Mouse (Mus musculus) limb, embryonic 11.5 days (tissue): ENCODE data around the gene Bnipl. TPM values are rescaled to one million over a fixed set of nuclear protein-coding genes. Genes with fewer than 3 reads are reported as not detected.

Experiments
- ATAC-seq: fragments of 200-750 bp; cut with Nextera tagmentation; 2 replicates; pipeline ENCODE4 v1.8.0; 2017; ENCODE audit warnings: low read depth; ENCODE audit not compliant: insufficient number of reproducible peaks, low FRiP score, low TSS enrichment
- DNase-seq: peaks from one replicate; pipeline ENCODE4 v3.0.0-alpha.2; 2015; ENCODE audit warnings: low spot score
- H3K27ac ChIP-seq: fragments of 300-500 bp; sonication (generic); replicated peaks from 2 replicates; pipeline ENCODE4 v1.5.1; 2014; ENCODE audit warnings: low read depth, mild to moderate bottlenecking, low read length
- H3K27me3 ChIP-seq: fragments of 300-500 bp; sonication (generic); 2 replicates; pipeline ENCODE4 v1.6.1; 2014; ENCODE audit warnings: mild to moderate bottlenecking, low read length, mixed read lengths; ENCODE audit not compliant: control insufficient read depth, insufficient read depth
- H3K36me3 ChIP-seq: fragments of 300-500 bp; sonication (generic); 2 replicates; pipeline ENCODE4 v1.6.1; 2014; ENCODE audit warnings: mild to moderate bottlenecking, low read length, moderate library complexity, mixed read lengths; ENCODE audit not compliant: control insufficient read depth, insufficient read depth
- H3K4me1 ChIP-seq: fragments of 300-500 bp; sonication (generic); 2 replicates; pipeline ENCODE4 v1.6.1; 2014; ENCODE audit warnings: low read length, mixed read lengths; ENCODE audit not compliant: control insufficient read depth, insufficient read depth
- H3K4me2 ChIP-seq: fragments of 300-500 bp; sonication (generic); 2 replicates; pipeline ENCODE4 v1.6.1; 2014; ENCODE audit warnings: low read depth, mild to moderate bottlenecking, moderate library complexity; ENCODE audit not compliant: severe bottlenecking
- H3K4me3 ChIP-seq: fragments of 300-500 bp; sonication (generic); 2 replicates; pipeline ENCODE4 v1.5.1; 2014; ENCODE audit warnings: low read depth, low read length
- H3K9ac ChIP-seq: fragments of 300-500 bp; sonication (generic); 2 replicates; pipeline ENCODE4 v1.6.1; 2014; ENCODE audit warnings: mild to moderate bottlenecking, low read length
- H3K9me3 ChIP-seq: fragments of 300-500 bp; sonication (generic); 2 replicates; pipeline ENCODE4 v1.6.1; 2016; ENCODE audit warnings: low read length; ENCODE audit not compliant: control insufficient read depth
- WGBS: fragments of 180-500 bp; shearing (Covaris S2); extraction: QIAGEN DNeasy Blood & Tissue Kit; methylation state at CpG from one replicate; pipeline ENCODE4 v1.1.7; 2014; 5-methylcytosine and 5-hydroxymethylcytosine counted together
- polyA plus RNA-seq: library from polyadenylated mRNA; unstranded; fragments of >200 nt; fragmentation: Nextera tagmentation; extraction: Ambion mirVana; gene quantifications from 2 replicates; pipeline ENCODE4 v1.2.1, GENCODE M21; 2014

The Bnipl gene
- polyA plus RNA-seq, 1 experiment from 2014 or later: 1.1 TPM

- Histone ChIP-seq H3K4me3 (peak overlapping the region; percentile 67), H3K4me1 (peaks cover 8% of the 10 kb centered on the region), H3K9me3 (no peaks in the 10 kb centered on the region), H3K4me2 (peak overlapping the region; percentile 62), H3K36me3 (peaks cover 2% of the 10 kb centered on the region; the same call in 1 of the 2 replicates), H3K27me3 (no peaks in the 10 kb centered on the region), H3K27ac (no peak overlapping the region), H3K9ac (peak overlapping the region; percentile 75)
- DNase-seq (peak; percentile 19), ATAC-seq (no peak)
- 22% methylated on average over 1 of the region's 1 CpGs for WGBS
Observed at GRCm38 (mm10) chr3:95284062-95284461, 33.1 kb upstream of the Bnipl start.

- H3K9ac ChIP-seq: peak overlapping the region; percentile 75
- no peaks in the 10 kb centered on the region for H3K9me3 ChIP-seq
- H3K27me3 ChIP-seq: no peaks in the 10 kb centered on the region
- peak overlapping the region; percentile 88 for H3K27ac ChIP-seq
- DNase-seq (no peak), ATAC-seq (no peak)
- peak overlapping the region; percentile 67 for H3K4me3 ChIP-seq
- peak overlapping the region; percentile 62 for H3K4me2 ChIP-seq
- 1% methylated on average over 7 of the region's 7 CpGs for WGBS
- peaks cover 8% of the 10 kb centered on the region for H3K4me1 ChIP-seq
- peaks cover 2% of the 10 kb centered on the region; the same call in 1 of the 2 replicates for H3K36me3 ChIP-seq
Observed at GRCm38 (mm10) chr3:95283589-95283941, 32.6 kb upstream of the Bnipl start.

- DNase-seq (peak; percentile 85), ATAC-seq (peak; percentile 58)
- H3K4me3 ChIP-seq: peak overlapping the region; percentile 67
- H3K4me2 ChIP-seq: peak overlapping the region; percentile 62
- no peaks in the 10 kb centered on the region; the same call in 1 of the 2 replicates for H3K36me3 ChIP-seq
- under 1% methylated on average over 51 of the region's 51 CpGs for WGBS
- peak overlapping the region; percentile 88 for H3K27ac ChIP-seq
- peak overlapping the region; percentile 75 for H3K9ac ChIP-seq
- H3K4me1 ChIP-seq: peaks cover 8% of the 10 kb centered on the region
- no peaks in the 10 kb centered on the region for H3K9me3 ChIP-seq
- H3K27me3 ChIP-seq: no peaks in the 10 kb centered on the region
Observed at GRCm38 (mm10) chr3:95282865-95283588, 32.0 kb upstream of the Bnipl start.

- under 1% methylated on average over 11 of the region's 11 CpGs for WGBS
- H3K4me2 ChIP-seq: peak overlapping the region; percentile 62
- peak overlapping the region; percentile 88 for H3K27ac ChIP-seq
- H3K9ac ChIP-seq: peak overlapping the region; percentile 75
- peak overlapping the region; percentile 67 for H3K4me3 ChIP-seq
- H3K9me3 ChIP-seq: no peaks in the 10 kb centered on the region
- DNase-seq (no peak), ATAC-seq (no peak)
- H3K27me3 ChIP-seq: no peaks in the 10 kb centered on the region
- peaks cover 8% of the 10 kb centered on the region for H3K4me1 ChIP-seq
- no peaks in the 10 kb centered on the region for H3K36me3 ChIP-seq
Observed at GRCm38 (mm10) chr3:95282381-95282864, 31.4 kb upstream of the Bnipl start.

GRCm38 (mm10) chr3:95281216-95282126 lies 30.5 kb upstream of the Bnipl start, which contains the start of the genes Mindy1 and Prune1:
Gene Mindy1 (plus strand): TSS chr3:95281345.
Gene Prune1 (minus strand): TSS chr3:95282076.
- peaks cover 8% of the 10 kb centered on the region for H3K4me1 ChIP-seq
- no peaks in the 10 kb centered on the region for H3K27me3 ChIP-seq
- H3K9ac ChIP-seq: peak within 1 kb of the TSS; percentile 76
- DNase-seq: peak; percentile 99
- peak within 1 kb of the TSS; percentile 88 for H3K27ac ChIP-seq
- no peaks in the 10 kb centered on the region for H3K9me3 ChIP-seq
- H3K36me3 ChIP-seq: no peaks in the 10 kb centered on the region
- ATAC-seq: peak; percentile 88
- WGBS: 1% methylated on average over 53 of the region's 53 CpGs
- peak within 1 kb of the TSS; percentile 67 for H3K4me3 ChIP-seq
- H3K4me2 ChIP-seq: peak within 1 kb of the TSS; percentile 62

GRCm38 (mm10) chr3:95280747-95281146 lies 29.8 kb upstream of the Bnipl start:
- Histone ChIP-seq H3K36me3 (no peaks in the 10 kb centered on the region), H3K27ac (no peak overlapping the region), H3K9me3 (no peaks in the 10 kb centered on the region), H3K4me1 (peaks cover 8% of the 10 kb centered on the region), H3K9ac (peak overlapping the region; percentile 38; the same call in 1 of the 2 replicates), H3K4me2 (peak overlapping the region; percentile 62), H3K27me3 (no peaks in the 10 kb centered on the region), H3K4me3 (peak overlapping the region; percentile 67)
- ATAC-seq (no peak), DNase-seq (peak; percentile 29)
- 34% methylated on average over 8 of the region's 8 CpGs for WGBS

- DNase-seq (no peak), ATAC-seq (no peak)
- Histone ChIP-seq H3K27ac (no peak overlapping the region), H3K9ac (no peak overlapping the region), H3K4me2 (no peak overlapping the region), H3K36me3 (no peaks in the 10 kb centered on the region), H3K4me3 (no peak overlapping the region), H3K27me3 (no peaks in the 10 kb centered on the region), H3K9me3 (no peaks in the 10 kb centered on the region), H3K4me1 (no peaks in the 10 kb centered on the region)
- 89% methylated on average over 1 of the region's 1 CpGs for WGBS
Observed at GRCm38 (mm10) chr3:95277149-95277551, 26.2 kb upstream of the Bnipl start.

GRCm38 (mm10) chr3:95276428-95276934 lies 25.5 kb upstream of the Bnipl start:
- DNase-seq: no peak
- 77% methylated on average over 5 of the region's 5 CpGs for WGBS
- Histone ChIP-seq H3K9me3 (no peaks in the 10 kb centered on the region), H3K9ac (no peak overlapping the region), H3K27me3 (no peaks in the 10 kb centered on the region), H3K4me3 (no peak overlapping the region), H3K27ac (no peak overlapping the region), H3K36me3 (no peaks in the 10 kb centered on the region), H3K4me1 (no peaks in the 10 kb centered on the region), H3K4me2 (no peak overlapping the region)
- ATAC-seq: no peak
